Mouse (Mus musculus) liver, postnatal 0 days (tissue): ENCODE data around the gene Kcnn3. TPM values are rescaled to one million over a fixed set of nuclear protein-coding genes. Genes with fewer than 3 reads are reported as not detected.

Source experiments
- ATAC-seq: fragments of 200-750 bp; cut with Nextera tagmentation; 2 replicates; pipeline ENCODE4 v1.8.0; 2017; ENCODE audit warnings: mild to moderate bottlenecking, moderate library complexity
- DNase-seq: peaks from one replicate; pipeline ENCODE4 v3.0.0-alpha.2; 2016
- H3K27ac ChIP-seq: fragments of 300-500 bp; sonication (generic); 2 replicates; pipeline ENCODE4 v1.5.1; 2014; ENCODE audit warnings: antibody characterized with exemption, moderate library complexity, mild to moderate bottlenecking, low read depth
- H3K27me3 ChIP-seq: fragments of 300-500 bp; sonication (generic); 2 replicates; pipeline ENCODE4 v1.6.1; 2014; ENCODE audit warnings: low read length, control low read depth, mixed read lengths; ENCODE audit not compliant: insufficient read depth
- H3K36me3 ChIP-seq: fragments of 300-500 bp; sonication (generic); replicated peaks from 2 replicates; pipeline ENCODE4 v1.6.1; 2014; ENCODE audit warnings: mild to moderate bottlenecking, control low read depth, low read length, moderate library complexity, mixed read lengths; ENCODE audit not compliant: insufficient read depth
- H3K4me1 ChIP-seq: fragments of 300-500 bp; sonication (generic); 2 replicates; pipeline ENCODE4 v1.6.1; 2014; ENCODE audit warnings: antibody characterized with exemption, mild to moderate bottlenecking, control low read depth; ENCODE audit not compliant: insufficient read depth
- H3K4me2 ChIP-seq: fragments of 300-500 bp; sonication (generic); 2 replicates; pipeline ENCODE4 v1.6.1; 2014; ENCODE audit warnings: low read depth, mild to moderate bottlenecking, low read length, moderate library complexity, mixed read lengths
- H3K4me3 ChIP-seq: fragments of 300-500 bp; sonication (generic); 2 replicates; pipeline ENCODE4 v1.5.1; 2014; ENCODE audit warnings: low read depth, low read length
- H3K9ac ChIP-seq: fragments of 300-500 bp; sonication (generic); replicated peaks from 2 replicates; pipeline ENCODE4 v1.6.1; 2014; ENCODE audit warnings: mild to moderate bottlenecking, moderate library complexity
- H3K9me3 ChIP-seq: fragments of 300-500 bp; sonication (generic); 2 replicates; pipeline ENCODE4 v1.6.1; 2016; ENCODE audit warnings: mild to moderate bottlenecking, control low read depth, low read length, mixed read lengths
- CTCF ChIP-seq: sonication (generic); IDR thresholded peaks from 2 replicates; pipeline ENCODE4 v1.5.1; 2016; ENCODE audit warnings: antibody characterized with exemption, low read depth
- EP300 ChIP-seq: IDR thresholded peaks from 2 replicates; pipeline ENCODE4 v1.6.1; 2016; ENCODE audit warnings: antibody characterized with exemption, low read depth, mild to moderate bottlenecking
- WGBS: fragments of 180-500 bp; shearing (Covaris S2); extraction: QIAGEN DNeasy Blood & Tissue Kit; methylation state at CpG from one replicate; pipeline ENCODE4 v1.1.7; 2014; ENCODE audit not compliant: insufficient replicate concordance; 5-methylcytosine and 5-hydroxymethylcytosine counted together
- polyA plus RNA-seq: library from polyadenylated mRNA; unstranded; fragments of >200 nt; fragmentation: Nextera tagmentation; extraction: Ambion mirVana; gene quantifications from 2 replicates; pipeline ENCODE4 v1.2.1, GENCODE M21; 2015

Gene Kcnn3
- polyA plus RNA-seq, 1 experiment from 2014 or later, result 0.04 TPM

GRCm38 (mm10) chr3:89671334-89671733, 151.4 kb downstream of the Kcnn3 start:
- DNase-seq (no peak), ATAC-seq (no peak)
- Histone ChIP-seq H3K4me1 (no peaks in the 10 kb centered on the region), H3K27me3 (no peaks in the 10 kb centered on the region), H3K4me3 (no peak overlapping the region), H3K36me3 (no peaks in the 10 kb centered on the region), H3K9me3 (no peaks in the 10 kb centered on the region), H3K27ac (no peak overlapping the region), H3K9ac (no peak overlapping the region), H3K4me2 (no peak overlapping the region)
- 43% methylated on average over 6 of the region's 6 CpGs for WGBS
- TF ChIP-seq EP300 (no peak), CTCF (no peak)

DNA sequence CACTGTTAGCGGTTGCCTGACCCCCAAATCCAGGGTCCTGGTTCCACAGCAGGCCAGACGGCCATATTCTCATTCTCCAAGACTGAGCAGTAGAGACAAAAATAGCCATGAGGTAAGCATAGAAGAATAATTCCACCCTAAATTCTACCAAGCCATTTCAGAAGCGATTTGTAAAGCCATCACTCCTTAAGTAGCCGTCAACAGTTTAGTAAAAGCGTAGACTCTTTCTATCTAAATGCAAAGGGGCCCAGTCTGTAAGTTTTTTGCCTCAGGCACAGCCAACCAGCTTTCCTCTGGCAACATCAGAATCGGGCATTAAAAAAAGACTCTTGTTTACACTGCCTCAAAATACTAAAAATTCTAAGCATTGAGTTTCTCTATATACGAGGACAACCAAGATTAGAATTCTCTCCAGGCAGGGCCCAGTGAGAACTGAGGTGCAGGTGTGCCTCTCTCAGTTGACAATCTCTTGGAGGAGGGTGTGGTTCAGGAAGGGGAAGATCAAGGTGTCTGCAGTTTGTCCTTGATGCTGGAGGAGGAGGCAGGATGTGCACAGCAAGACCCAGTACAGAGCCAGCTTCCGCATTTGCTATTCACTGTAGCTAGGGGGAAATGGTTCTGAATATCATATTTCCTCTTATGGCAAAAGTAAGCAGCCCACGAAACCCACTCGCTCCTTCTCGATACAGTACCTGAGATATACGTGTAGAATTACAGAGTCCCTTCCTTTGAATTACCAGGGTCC, 152.8 kb downstream of the Kcnn3 start:
- TF ChIP-seq EP300, result no peak
- no peak for TF ChIP-seq CTCF
- no peak for DNase-seq
- Histone ChIP-seq H3K4me1 (no peaks in the 10 kb centered on the region), H3K36me3 (no peaks in the 10 kb centered on the region), H3K4me3 (no peak overlapping the region), H3K4me2 (no peak overlapping the region), H3K27ac (no peak overlapping the region), H3K27me3 (no peaks in the 10 kb centered on the region), H3K9ac (no peak overlapping the region), H3K9me3 (no peaks in the 10 kb centered on the region)
- 57% methylated on average over 12 of the region's 12 CpGs for WGBS
- ATAC-seq, result no peak

- Histone ChIP-seq H3K36me3 (no peaks in the 10 kb centered on the region), H3K4me3 (no peak overlapping the region), H3K9me3 (no peaks in the 10 kb centered on the region), H3K4me2 (no peak overlapping the region), H3K27ac (no peak overlapping the region), H3K4me1 (no peaks in the 10 kb centered on the region), H3K27me3 (no peaks in the 10 kb centered on the region; the same call in 1 of the 2 replicates), H3K9ac (no peak overlapping the region)
- 82% methylated on average over 5 of the region's 5 CpGs for WGBS
- DNase-seq (no peak), ATAC-seq (no peak)
- no peak for TF ChIP-seq EP300
- TF ChIP-seq CTCF, result no peak
Observed at GRCm38 (mm10) chr3:89677617-89678016, 157.7 kb downstream of the Kcnn3 start.

DNA sequence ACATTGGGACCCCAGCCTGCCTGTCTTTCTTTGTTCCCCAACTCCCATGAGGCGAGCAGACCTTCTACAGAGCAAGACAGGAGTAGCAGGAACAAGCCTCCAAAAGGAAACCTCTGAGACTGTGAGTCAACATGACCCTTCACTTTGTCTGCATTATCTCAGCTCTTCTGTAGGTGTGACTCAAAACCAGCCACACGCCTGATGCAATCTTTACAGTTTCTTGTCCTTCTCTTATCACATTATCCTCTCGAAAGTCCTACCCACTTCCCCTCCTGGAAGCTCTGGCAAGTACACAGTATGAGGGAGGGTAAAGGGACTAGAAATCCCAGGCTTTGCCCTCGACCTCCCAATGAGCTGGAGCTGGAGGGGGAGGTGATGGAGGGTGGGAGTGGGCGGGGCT, 166.1 kb downstream of the Kcnn3 start:
- DNase-seq (no peak), ATAC-seq (no peak)
- Histone ChIP-seq H3K9ac (no peak overlapping the region), H3K4me1 (peaks cover 3% of the 10 kb centered on the region; the same call in 1 of the 2 replicates), H3K4me3 (no peak overlapping the region), H3K9me3 (peaks cover 2% of the 10 kb centered on the region; the same call in 1 of the 2 replicates), H3K4me2 (no peak overlapping the region), H3K27me3 (peaks cover 11% of the 10 kb centered on the region; the same call in 1 of the 2 replicates), H3K36me3 (no peaks in the 10 kb centered on the region), H3K27ac (no peak overlapping the region)
- TF ChIP-seq CTCF, result no peak
- TF ChIP-seq EP300, result no peak
- 25% methylated on average over 5 of the region's 5 CpGs for WGBS

DNA sequence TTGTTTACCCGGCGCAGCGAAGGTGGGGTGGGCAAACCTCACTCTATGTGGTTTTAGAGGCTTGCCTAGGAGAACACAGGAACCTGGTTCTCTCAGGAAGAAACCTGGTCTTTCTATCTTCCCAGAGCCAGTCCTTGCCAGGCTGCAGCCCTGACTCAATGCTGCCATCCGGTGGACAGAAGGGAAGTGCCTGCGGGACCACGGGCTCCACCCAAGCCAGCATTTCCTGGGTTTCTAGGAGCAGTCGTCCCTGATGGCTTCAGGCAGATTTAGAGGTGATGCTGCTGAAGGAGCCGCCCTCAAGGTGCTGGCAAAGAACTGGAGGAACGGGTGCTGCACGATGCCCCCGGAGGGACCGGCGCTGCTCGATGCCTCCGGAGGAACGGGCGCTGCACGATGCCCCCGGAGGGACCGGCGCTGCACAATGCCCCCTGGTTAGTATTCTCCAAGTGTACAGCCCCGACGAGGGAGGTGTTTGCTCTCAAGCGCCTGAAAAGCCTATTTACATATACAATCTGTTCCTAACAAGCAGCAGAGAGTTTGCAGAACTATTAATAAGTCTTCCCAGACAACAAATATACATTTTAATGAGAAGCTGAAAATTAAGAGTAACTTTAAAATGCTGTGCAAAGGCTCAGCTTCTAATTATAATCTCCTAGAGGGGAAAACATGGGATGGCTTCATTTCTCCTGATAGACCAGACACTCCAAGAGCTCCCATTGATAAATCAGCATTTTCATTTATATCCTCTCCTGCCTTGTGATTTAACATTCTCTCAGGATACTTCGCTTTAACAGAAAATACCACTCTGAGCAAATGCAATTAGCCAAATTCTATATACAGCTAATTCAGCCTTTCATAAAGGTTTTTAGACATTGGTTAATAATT, 169.0 kb downstream of the Kcnn3 start:
- TF ChIP-seq EP300 (no peak), CTCF (peak; percentile 97)
- Histone ChIP-seq H3K4me1 (peaks cover 3% of the 10 kb centered on the region; the same call in 1 of the 2 replicates), H3K9ac (no peak overlapping the region; the same call in 1 of the 2 replicates), H3K27me3 (peaks cover 11% of the 10 kb centered on the region; the same call in 1 of the 2 replicates), H3K36me3 (no peaks in the 10 kb centered on the region), H3K4me2 (peak overlapping the region; percentile 45), H3K9me3 (peaks cover 5% of the 10 kb centered on the region; the same call in 1 of the 2 replicates), H3K27ac (no peak overlapping the region), H3K4me3 (0 out of 2 replicates have a peak overlapping the region, but pooled peaks have one; percentile 19)
- ATAC-seq (0 out of 2 replicates have a peak, but pooled peaks have one; percentile 41), DNase-seq (peak; percentile 83)
- 6% methylated on average over 25 of the region's 25 CpGs for WGBS

DNA sequence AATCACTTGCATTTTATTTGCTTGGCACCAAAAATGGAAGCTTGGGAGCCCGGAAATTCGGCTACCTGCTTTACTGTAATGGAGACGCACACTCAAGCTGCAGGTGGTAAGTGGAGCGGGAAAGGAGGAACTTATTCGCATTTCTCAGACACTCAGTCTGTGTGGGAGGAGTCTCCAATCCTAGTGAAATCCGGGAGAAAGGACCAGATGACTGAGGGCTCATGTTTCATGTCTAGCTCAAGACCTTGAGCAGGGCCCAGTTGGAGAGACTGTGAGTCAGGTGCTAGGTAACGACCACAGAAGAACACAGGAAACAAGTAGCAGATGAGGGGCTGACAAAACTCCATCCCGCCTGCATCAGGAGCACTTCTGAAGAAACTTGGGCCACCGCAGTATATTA, 171.8 kb downstream of the Kcnn3 start:
- 60% methylated on average over 9 of the region's 9 CpGs for WGBS

More for the DNA sequence above, 171.8 kb downstream of the Kcnn3 start:
- H3K4me1 ChIP-seq, result peaks cover 3% of the 10 kb centered on the region; the same call in 1 of the 2 replicates
- no peak overlapping the region for H3K4me3 ChIP-seq
- H3K27ac ChIP-seq, result no peak overlapping the region
- TF ChIP-seq CTCF, result no peak
- no peak for TF ChIP-seq EP300
- ATAC-seq, result no peak
- H3K27me3 ChIP-seq, result peaks cover 11% of the 10 kb centered on the region; the same call in 1 of the 2 replicates
- no peak for DNase-seq
- no peak overlapping the region for H3K4me2 ChIP-seq
- H3K9me3 ChIP-seq, result peaks cover 5% of the 10 kb centered on the region; the same call in 1 of the 2 replicates
- no peaks in the 10 kb centered on the region for H3K36me3 ChIP-seq
- no peak overlapping the region for H3K9ac ChIP-seq
